Mouse (Mus musculus) heart, postnatal 0 days (tissue): ENCODE measurements around the gene Akap6. TPM values are rescaled to one million over a fixed set of nuclear protein-coding genes. Genes with fewer than 3 reads are reported as not detected.
A peak's percentile ranks its signal among the peaks of the same experiment; 100 is the strongest.

Experiments used
- ATAC-seq: fragments of 200-750 bp; cut with Nextera tagmentation; 2 replicates; pipeline ENCODE4 v1.8.0; 2017; ENCODE audit warnings: low read depth, moderate number of reproducible peaks, moderate library complexity; ENCODE audit not compliant: insufficient read depth
- DNase-seq: peaks from one replicate; pipeline ENCODE4 v3.0.0-alpha.2; 2016; ENCODE audit warnings: low spot score
- H3K27ac ChIP-seq: fragments of 300-500 bp; sonication (generic); 2 replicates; pipeline ENCODE4 v1.5.1; 2014; ENCODE audit warnings: low read depth, mild to moderate bottlenecking
- H3K27me3 ChIP-seq: fragments of 300-500 bp; sonication (generic); 2 replicates; pipeline ENCODE4 v1.6.1; 2014; ENCODE audit warnings: low read length, mixed read lengths; ENCODE audit not compliant: control insufficient read depth, insufficient read depth
- H3K36me3 ChIP-seq: fragments of 300-500 bp; sonication (generic); replicated peaks from 2 replicates; pipeline ENCODE4 v1.6.1; 2014; ENCODE audit warnings: low read length, mixed read lengths; ENCODE audit not compliant: control insufficient read depth, insufficient read depth
- H3K4me1 ChIP-seq: fragments of 300-500 bp; sonication (generic); 2 replicates; pipeline ENCODE4 v1.6.1; 2014; ENCODE audit warnings: antibody characterized with exemption; ENCODE audit not compliant: control insufficient read depth, insufficient read depth
- H3K4me2 ChIP-seq: fragments of 300-500 bp; sonication (generic); 2 replicates; pipeline ENCODE4 v1.6.1; 2014; ENCODE audit warnings: low read depth, mild to moderate bottlenecking, low read length, moderate library complexity
- H3K4me3 ChIP-seq: fragments of 300-500 bp; sonication (generic); 2 replicates; pipeline ENCODE4 v1.5.1; 2014; ENCODE audit warnings: low read depth, low read length
- H3K9ac ChIP-seq: fragments of 300-500 bp; sonication (generic); replicated peaks from 2 replicates; pipeline ENCODE4 v1.6.1; 2014; ENCODE audit warnings: low read depth, low read length, mixed read lengths
- H3K9me3 ChIP-seq: fragments of 300-500 bp; sonication (generic); replicated peaks from 2 replicates; pipeline ENCODE4 v1.6.1; 2016; ENCODE audit warnings: low read length; ENCODE audit not compliant: control insufficient read depth
- CTCF ChIP-seq: IDR thresholded peaks from 2 replicates; pipeline ENCODE4 v1.5.1; 2016; ENCODE audit warnings: antibody characterized with exemption, control low read depth, low read depth
- EP300 ChIP-seq: IDR thresholded peaks from 2 replicates; pipeline ENCODE4 v1.6.1; 2016; ENCODE audit warnings: antibody characterized with exemption, low read depth
- WGBS: fragments of 180-500 bp; shearing (Covaris S2); extraction: QIAGEN DNeasy Blood & Tissue Kit; methylation state at CpG from one replicate; pipeline ENCODE4 v1.1.7; 2014; 5-methylcytosine and 5-hydroxymethylcytosine counted together
- polyA plus RNA-seq: library from polyadenylated mRNA; unstranded; fragments of >200 nt; fragmentation: Nextera tagmentation; extraction: Ambion mirVana; gene quantifications from 2 replicates; pipeline ENCODE4 v1.2.1, GENCODE M21; 2015
- total RNA-seq: library from RNA; depleted of rRNA; stranded (reverse); fragments of >200 nt; gene quantifications from 2 replicates; pipeline ENCODE4 v1.2.3, GENCODE M21; 2014; ENCODE audit warnings: low replicate concordance

Gene Akap6
- total and polyA plus RNA-seq, 2 experiments from 2014 or later, result 10.3 to 53.2 TPM

DNA sequence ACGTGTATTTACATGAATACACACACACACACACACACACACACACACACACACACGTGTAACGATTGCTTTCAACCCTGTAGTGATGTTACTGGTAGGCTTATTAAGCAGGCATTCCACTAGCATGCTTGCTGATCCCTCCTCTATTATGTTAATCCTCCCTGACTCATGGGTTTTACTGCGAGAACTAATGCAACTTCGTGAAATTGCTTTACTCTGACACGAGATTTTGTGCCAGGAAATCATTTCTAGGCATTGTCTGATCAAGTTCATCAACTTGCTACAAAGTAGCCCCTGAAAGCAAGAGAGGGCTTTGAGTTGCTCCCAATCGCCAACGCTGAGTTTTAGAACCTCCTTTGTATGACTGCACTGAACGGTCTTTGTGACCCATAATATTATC is 132.6 kb downstream of the Akap6 start:
- no peak for DNase-seq
- ATAC-seq, result no peak
- no peak overlapping the region for H3K4me2 ChIP-seq
- H3K9me3 ChIP-seq, result no peaks in the 10 kb centered on the region
- no peaks in the 10 kb centered on the region for H3K27me3 ChIP-seq
- no peak overlapping the region for H3K27ac ChIP-seq
- H3K36me3 ChIP-seq, result no peaks in the 10 kb centered on the region
- no peak overlapping the region for H3K4me3 ChIP-seq
- no peak overlapping the region for H3K9ac ChIP-seq
- WGBS, result 66% methylated on average over 9 of the region's 9 CpGs
- TF ChIP-seq EP300, result no peak
- no peak for TF ChIP-seq CTCF
- peaks cover 13% of the 10 kb centered on the region; the same call in 1 of the 2 replicates for H3K4me1 ChIP-seq

DNA sequence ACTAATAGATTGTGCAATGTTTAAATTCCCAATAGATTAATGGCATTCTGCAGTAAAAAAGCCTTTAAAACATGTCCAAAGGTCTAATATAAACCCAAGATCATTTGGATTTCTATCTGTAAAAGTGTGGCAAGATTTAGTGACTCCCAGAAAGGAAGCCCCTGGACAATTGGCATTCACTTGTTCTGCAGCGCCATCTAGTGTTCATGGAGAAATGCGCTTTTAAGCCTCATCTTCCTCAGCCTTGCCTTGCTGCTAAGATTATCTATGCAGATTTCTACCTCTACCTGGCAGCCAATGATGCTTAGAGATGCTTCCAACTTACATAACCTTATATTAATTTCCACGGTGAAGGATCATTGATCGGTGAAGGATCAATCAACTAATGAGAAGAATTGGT is 133.0 kb downstream of the Akap6 start:
- DNase-seq (peak; percentile 53), ATAC-seq (no peak)
- no peak overlapping the region for H3K27ac ChIP-seq
- H3K4me3 ChIP-seq, result no peak overlapping the region
- H3K9me3 ChIP-seq, result no peaks in the 10 kb centered on the region
- no peak overlapping the region for H3K4me2 ChIP-seq
- H3K36me3 ChIP-seq, result no peaks in the 10 kb centered on the region
- H3K4me1 ChIP-seq, result peaks cover 13% of the 10 kb centered on the region; the same call in 1 of the 2 replicates
- no peak overlapping the region for H3K9ac ChIP-seq
- no peaks in the 10 kb centered on the region for H3K27me3 ChIP-seq
- no peak for TF ChIP-seq EP300
- peak; percentile 91 for TF ChIP-seq CTCF
- WGBS, result 7% methylated on average over 4 of the region's 4 CpGs

DNA sequence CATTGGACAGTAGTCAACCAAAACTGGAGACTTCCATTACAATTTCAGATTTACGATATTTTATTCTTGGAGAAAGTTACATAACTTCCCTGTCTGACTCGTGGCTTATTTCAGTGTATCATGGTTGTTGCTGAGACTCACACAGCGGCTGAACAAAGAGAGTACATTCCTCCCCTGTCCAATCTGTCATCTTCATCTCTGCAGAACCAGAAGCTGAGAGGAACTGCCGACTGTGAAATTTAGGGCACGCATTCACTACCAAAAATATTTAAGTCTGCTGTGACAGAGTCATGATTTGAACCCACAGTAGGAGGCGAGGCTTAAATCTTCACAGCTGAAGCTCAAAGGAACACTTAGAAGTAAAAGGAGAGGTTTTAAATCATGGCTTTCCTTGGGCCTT is 134.0 kb downstream of the Akap6 start:
- Histone ChIP-seq H3K4me1 (peaks cover 13% of the 10 kb centered on the region; the same call in 1 of the 2 replicates), H3K27ac (no peak overlapping the region), H3K9me3 (no peaks in the 10 kb centered on the region), H3K4me3 (no peak overlapping the region), H3K27me3 (no peaks in the 10 kb centered on the region), H3K9ac (no peak overlapping the region), H3K36me3 (no peaks in the 10 kb centered on the region), H3K4me2 (no peak overlapping the region)
- DNase-seq, result no peak
- ATAC-seq, result no peak
- TF ChIP-seq EP300 (no peak), CTCF (no peak)
- 58% methylated on average over 6 of the region's 6 CpGs for WGBS

DNA sequence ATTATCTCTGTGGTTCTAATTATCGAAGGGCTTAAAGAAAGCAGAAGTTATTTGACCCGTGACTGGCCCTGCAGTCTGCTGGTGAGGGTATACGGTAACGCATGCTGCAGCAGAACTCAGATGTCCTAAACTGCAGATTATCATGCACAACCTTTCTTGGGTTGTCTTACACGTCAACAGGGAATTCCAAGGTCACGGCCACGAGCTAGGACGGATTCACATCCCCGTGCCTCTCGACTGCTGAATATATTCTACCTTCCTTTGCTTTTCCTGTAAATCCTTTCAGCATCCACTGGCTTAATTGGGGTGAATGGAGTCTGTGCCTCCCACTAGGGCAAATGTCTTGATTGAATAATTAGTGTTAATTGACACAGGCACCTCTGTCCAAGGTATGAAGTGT is 134.9 kb downstream of the Akap6 start:
- WGBS, result 33% methylated on average over 10 of the region's 10 CpGs
- Histone ChIP-seq H3K27ac (no peak overlapping the region), H3K4me1 (peaks cover 13% of the 10 kb centered on the region; the same call in 1 of the 2 replicates), H3K9ac (no peak overlapping the region), H3K36me3 (no peaks in the 10 kb centered on the region), H3K4me3 (no peak overlapping the region), H3K4me2 (no peak overlapping the region), H3K9me3 (no peaks in the 10 kb centered on the region), H3K27me3 (no peaks in the 10 kb centered on the region)
- DNase-seq (no peak), ATAC-seq (no peak)
- no peak for TF ChIP-seq EP300
- TF ChIP-seq CTCF, result no peak

DNA sequence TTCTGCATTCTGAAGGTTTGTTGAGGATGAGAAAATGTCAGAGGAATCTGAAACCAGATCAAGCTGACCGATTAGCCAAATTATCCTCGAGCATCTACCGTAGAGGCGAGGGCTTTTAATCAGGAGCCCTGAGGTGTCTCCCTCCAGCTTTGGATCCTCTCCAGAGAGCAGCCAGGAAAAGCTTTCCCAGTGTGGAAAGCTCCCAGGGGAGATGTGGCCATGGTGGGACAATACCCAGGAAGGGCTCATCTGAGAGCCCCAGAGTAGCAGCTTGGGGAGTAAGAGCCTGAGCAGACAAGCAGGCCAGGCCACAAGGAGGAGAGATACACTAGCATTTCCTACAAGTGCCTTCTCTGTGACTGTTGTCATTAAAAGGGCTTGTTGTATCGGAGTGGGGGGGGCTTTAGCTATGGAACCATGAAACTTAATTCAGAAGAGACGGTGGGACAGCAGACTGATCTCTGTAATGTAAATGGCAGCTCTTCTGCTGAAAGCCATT is 135.6 kb downstream of the Akap6 start:
- DNase-seq, result no peak
- TF ChIP-seq CTCF (no peak), EP300 (no peak)
- Histone ChIP-seq H3K4me3 (no peak overlapping the region), H3K27me3 (no peaks in the 10 kb centered on the region), H3K4me1 (peaks cover 13% of the 10 kb centered on the region; the same call in 1 of the 2 replicates), H3K36me3 (no peaks in the 10 kb centered on the region), H3K4me2 (no peak overlapping the region), H3K27ac (peak overlapping the region; percentile 56; the same call in 1 of the 2 replicates), H3K9me3 (no peaks in the 10 kb centered on the region), H3K9ac (no peak overlapping the region)
- WGBS, result 43% methylated on average over 6 of the region's 6 CpGs
- ATAC-seq, result no peak

DNA sequence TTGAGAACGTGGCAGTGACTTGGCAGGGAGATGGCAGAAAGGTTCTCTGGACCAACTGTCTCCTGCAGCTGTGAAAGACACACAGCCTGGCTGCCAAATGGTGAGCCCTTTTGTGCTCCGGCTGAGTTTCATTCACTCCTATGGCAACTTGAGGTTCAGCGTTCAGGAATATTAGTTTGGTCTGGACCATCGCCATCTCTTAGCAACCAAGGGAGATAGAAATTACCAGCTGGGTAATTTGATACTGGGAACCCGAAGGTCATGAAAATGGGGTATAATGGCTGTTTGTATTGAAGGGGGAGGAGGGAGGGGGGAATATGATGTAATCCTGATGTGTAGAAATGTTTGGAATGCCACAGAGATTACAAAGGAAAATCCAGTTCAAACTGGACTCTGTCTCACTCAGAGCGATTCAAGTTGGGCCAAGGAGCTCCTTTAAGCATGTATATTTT is 136.1 kb downstream of the Akap6 start:
- DNase-seq (peak; percentile 39), ATAC-seq (peak; percentile 79)
- no peak overlapping the region for H3K9ac ChIP-seq
- no peaks in the 10 kb centered on the region for H3K9me3 ChIP-seq
- H3K4me1 ChIP-seq, result peaks cover 13% of the 10 kb centered on the region; the same call in 1 of the 2 replicates
- no peaks in the 10 kb centered on the region for H3K36me3 ChIP-seq
- H3K4me2 ChIP-seq, result no peak overlapping the region
- TF ChIP-seq EP300 (no peak), CTCF (no peak)
- peak overlapping the region; percentile 57 for H3K27ac ChIP-seq
- WGBS, result 46% methylated on average over 6 of the region's 6 CpGs
- no peak overlapping the region for H3K4me3 ChIP-seq
- H3K27me3 ChIP-seq, result no peaks in the 10 kb centered on the region
